Mouse (Mus musculus) MEL (cell line): ENCODE measurements around the gene Nt5c1a.

Experiments
- E2F4 ChIP-seq: IDR thresholded peaks from 2 replicates; pipeline ENCODE4 v1.6.1; 2011; ENCODE audit warnings: low read depth, low read length, improper control_type of control experiment, borderline replicate concordance
- GABPA ChIP-seq: IDR thresholded peaks from 2 replicates; pipeline ENCODE4 v1.6.1; 2012; ENCODE audit warnings: low read depth, mild to moderate bottlenecking, inconsistent platforms, low read length, improper control_type of control experiment, moderate library complexity
- GATA1 ChIP-seq: IDR thresholded peaks from 2 replicates; pipeline ENCODE4 v1.6.1; 2011; ENCODE audit warnings: low read depth, low read length, improper control_type of control experiment
- HCFC1 ChIP-seq: IDR thresholded peaks from 2 replicates; pipeline ENCODE4 v1.6.1; 2012; ENCODE audit warnings: low read depth, mild to moderate bottlenecking, inconsistent platforms, low read length, improper control_type of control experiment, moderate library complexity
- POLR2A ChIP-seq, 2 experiments: IDR thresholded peaks; 2 replicates each; pipeline ENCODE4 v1.6.1; 2011 to 2012; ENCODE audit warnings: low read length in 2 of 2, mild to moderate bottlenecking in 2 of 2, control low read depth in 1 of 2, improper control_type of control experiment in 1 of 2, low read depth in 1 of 2, moderate library complexity in 1 of 2; ENCODE audit not compliant: control insufficient read depth in 1 of 2, insufficient read depth in 1 of 2, poor library complexity in 1 of 2
- USF1 ChIP-seq: IDR thresholded peaks from 2 replicates; pipeline ENCODE4 v1.6.1; 2014; ENCODE audit warnings: low read depth, mild to moderate bottlenecking, inconsistent platforms, low read length, improper control_type of control experiment, moderate library complexity

DNA sequence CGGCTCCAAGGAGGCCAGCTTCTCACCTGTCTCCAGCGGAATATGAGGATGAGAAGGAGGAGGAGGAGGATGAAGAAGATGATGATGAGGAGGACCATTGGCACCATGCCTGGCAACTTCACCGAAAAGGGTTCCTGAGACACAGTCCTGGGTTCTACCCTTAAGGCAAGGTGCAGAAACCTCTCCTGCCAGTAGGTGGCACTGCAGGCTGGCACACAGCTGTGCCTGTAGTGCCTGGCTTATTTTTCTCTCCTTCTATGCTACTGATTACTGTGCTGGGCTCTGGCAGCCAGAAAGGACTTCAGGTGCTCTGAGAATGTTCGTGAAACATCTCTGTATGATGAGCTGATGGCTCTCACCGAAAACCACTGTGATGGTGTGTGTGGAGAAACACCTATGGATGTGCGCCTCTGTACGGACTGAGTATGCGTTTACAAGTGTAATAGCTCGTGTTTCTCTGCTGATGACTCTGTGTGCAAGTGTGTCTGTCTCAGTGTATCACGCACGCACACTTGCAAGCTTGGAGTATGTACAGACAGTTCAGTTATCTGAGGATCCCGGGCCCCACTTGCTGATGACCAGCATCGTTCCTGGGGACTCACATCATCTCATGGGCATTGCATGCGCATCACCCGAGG is 18.5 kb downstream of the Nt5c1a start:
- TF ChIP-seq POLR2A (IDR thresholded peaks at IDR 0.05; ENCODE audit: control insufficient read depth in 1 of 2, insufficient read depth in 1 of 2, low read depth in 1 of 2, low read length in 2 of 2, poor library complexity in 1 of 2) (no peak), USF1 (no peak), GABPA (no peak), HCFC1 (no peak), GATA1 (no peak), E2F4 (no peak)
